Mouse (Mus musculus) cerebellum, postnatal 14 days (tissue): Measurements from ENCODE around the gene Bcar3.

Experiments
- DNase-seq, 2 experiments: peaks; one replicate each; pipeline ENCODE4 v3.0.0; 2021; ENCODE audit warnings: mixed read lengths in 2 of 2

Bcar3 gene

DNA sequence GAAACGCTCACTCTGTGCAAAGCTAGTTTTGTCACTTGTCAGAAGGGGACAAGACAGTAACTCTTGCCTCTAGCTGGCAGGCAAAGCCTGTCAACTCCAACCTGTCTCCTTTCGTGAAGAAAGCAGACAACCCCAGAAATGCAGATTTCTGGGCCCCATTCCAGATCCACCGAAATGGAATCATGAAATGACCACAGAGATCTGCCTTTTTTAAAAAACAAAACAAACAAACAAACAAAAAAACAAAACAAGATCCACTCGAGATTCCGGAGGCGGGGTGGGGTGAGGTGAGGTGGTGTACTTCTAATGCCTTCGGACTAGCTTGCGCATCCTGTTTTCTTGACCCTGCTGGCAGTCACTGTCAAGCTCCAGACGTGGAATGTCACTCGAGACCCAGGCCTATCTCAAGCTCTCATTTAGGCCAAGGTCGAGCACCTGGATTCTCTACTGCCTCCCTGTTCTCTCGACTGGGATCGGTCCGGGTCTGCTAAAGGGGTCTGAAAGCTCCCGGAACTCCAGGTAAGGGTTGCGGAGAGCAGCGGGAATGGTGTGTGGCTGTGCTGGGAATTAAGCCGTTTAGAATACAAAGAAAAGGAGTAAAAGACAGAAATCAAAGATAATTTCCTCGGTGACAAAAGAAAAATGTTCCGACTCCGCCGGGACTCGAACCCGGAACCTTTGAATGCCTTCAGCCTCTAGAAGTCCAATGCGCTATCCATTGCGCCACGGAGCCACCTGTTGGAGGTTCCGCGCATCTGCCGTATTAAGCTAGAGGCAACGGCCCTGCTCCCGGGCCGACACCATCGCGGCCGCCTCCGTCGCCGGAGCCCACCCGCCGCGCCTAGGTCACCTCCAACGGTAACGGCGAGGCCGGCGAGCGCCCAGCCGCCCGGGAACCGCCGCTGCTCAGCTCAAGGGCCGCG, 1.4 kb upstream of the Bcar3 start:
- peak; percentile 93 to 94 for DNase-seq

DNA sequence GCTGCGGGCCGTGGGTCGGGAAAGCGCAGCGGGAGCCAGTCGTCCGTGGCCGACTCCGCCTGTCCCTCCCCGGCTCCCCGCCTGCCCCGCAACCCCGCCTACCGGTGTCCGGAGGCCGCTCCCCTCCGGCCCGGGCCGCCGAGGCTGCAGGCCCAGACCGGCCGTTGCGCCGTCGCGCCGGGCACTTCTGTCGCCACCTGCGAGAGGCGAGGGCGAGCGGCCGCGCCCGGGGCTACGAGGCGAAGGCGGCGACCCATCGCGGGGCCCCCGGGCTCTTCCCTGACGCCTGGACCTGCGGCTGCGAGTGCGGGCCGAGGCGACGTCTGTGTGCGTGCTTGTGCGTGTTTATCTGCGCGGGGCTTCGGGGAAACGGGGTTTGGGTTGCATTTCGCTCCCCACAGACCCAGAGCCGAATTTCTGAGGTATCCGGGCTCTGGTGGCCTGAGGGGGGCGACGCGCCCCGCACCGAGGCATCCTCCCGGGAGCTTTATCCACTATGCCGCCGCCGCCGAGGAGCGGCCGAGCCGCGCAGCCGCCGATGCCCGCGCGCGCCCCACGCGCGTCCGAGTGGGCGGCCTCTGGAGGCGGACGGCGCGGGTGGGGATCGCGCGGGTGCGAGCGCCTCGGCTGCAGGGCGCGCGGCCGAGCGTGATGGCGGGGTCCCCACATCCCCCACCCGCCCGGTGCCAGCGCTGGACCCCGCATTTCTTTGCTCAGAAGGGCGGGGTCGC, 548 bp upstream of the Bcar3 start:
- DNase-seq, result no peak

DNA sequence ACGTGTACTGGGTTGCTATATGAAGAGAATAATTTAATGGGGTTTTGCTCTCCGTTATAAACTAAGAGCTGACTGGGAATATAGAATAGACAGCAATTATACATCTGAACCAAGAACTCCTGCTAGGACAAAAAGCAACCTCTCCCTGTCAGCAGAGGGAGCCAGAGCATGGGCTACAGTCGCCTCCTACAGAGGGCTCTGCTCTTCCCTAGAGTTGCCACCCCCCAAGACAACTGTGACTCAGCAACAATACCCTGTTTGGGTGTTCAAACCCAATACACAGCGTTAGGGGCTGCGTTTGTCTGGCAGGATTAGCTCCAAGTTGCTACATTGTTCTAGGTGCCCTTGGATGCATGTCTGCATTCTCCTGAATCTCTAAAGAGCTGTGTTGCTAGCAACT, 1.6 kb downstream of the Bcar3 start:
- peak; percentile 47 to 67 for DNase-seq

DNA sequence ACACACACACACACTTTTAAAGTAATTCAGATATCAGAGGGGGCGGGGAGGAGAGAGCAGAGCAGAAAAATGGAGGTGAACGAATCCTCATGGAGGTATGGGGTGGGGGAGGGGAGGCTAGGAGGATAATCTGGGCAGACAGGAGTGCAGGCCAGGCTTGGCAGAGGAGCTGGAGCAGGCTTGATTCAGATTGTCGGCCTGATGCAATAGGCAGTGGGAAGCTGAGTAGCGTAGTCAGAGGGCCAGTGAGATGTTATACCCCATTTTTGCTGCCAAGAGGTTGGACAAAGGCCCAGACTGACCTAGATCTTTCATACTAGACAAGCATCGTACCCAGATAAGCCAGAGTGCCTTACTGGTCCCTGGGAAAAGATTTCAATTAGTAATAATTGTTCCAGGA, 3.0 kb downstream of the Bcar3 start:
- peak; percentile 52 to 71 for DNase-seq

DNA sequence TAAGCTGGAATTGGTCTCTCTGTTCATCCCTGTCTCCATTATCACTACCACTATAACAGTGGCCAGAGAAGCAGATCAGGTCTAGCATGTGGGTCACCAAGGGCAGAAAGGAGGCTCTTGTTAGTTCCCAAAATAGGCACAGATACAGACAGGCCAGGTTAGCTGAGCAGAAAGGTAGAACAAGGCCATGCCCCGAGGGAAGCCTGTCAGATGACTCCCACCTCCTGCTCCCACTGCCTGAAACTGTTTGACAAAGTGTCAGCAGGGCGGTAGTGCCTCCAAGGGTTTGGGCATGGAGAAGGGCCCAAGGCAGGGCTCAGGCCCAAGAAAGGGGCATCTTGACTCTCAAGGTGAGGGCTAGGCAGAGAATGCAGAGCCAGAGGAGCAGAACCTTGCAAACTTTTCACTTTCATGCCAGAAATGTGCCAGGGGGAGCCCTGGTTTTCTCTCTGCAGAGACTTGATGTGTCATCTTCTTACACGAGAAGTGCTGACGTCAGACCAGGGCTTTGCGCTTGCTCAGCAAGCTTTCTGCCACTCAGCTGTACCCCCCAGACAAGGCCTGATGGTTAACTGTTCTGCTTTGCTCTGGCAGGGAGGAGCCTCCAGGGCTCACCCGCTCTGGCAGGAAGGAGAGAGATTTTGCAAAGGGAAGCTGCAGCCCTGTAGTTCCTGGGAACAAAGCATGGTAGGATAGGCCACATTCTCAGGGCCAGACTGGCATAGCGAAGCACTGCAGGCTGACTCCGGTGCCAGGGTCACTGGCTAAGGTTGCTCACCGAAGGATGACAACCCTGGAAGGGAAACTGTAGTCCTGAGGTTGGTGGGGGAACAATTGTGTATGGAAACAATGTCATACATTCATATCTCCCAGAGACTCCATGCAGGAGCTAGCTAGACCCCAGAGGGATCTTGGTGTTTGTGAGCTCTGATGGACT, 7.3 kb downstream of the Bcar3 start:
- peak; percentile 30 to 35 for DNase-seq

DNA sequence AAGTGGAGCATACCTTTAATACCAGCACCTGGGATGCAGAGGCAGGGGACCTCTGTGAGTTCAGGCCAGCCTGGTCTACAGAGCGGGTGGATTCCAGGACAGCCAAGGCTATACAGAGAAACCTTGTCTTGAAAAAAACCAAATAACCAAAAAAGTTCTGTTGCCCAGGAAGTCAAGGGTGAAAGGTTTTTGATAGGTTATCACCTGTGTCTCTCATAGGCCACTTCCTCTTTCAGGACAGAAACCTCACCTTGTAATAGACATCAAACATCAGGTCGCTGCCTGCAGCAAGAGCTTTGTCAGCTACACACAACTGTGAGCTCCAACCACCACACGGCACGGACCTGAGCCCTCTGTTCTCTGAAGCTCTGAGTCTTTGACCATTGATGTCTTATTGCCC, 10.6 kb downstream of the Bcar3 start:
- no peak for DNase-seq

DNA sequence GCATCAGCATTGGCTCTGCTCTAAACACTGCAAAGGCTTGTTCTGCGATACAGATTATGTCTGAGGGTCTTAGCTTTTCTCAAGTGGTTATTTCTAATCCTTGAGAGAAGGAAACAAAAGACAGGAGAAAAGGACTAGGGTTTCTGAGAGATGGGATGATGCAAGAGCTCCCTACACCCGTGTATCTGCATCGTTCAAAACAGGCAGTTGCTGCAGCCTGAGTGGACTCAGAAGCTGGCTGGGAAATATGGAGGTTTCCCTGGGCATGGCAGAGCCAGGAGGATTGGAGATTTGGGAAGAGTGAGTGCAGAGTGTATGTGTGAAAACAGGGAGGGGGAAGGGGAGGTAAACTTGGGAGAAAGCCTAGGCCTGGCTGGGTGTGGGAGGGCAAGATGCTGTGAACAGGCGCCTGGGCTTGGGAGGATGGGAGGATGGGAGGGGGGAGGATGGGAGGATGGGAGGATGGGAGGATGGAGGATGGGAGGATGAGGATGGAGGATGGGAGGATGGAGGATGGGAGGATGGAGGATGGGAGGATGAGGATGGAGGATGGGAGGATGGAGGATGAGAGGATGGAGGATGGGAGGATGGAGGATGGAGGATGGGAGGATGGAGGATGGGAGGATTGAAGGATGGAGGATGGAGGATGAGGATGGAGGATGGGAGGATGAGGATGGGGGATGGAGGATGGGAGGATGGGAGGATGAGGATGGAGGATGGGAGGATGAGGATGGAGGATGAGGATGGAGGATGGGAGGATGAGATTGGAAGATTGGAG, 14.1 kb downstream of the Bcar3 start:
- DNase-seq, result no peak

DNA sequence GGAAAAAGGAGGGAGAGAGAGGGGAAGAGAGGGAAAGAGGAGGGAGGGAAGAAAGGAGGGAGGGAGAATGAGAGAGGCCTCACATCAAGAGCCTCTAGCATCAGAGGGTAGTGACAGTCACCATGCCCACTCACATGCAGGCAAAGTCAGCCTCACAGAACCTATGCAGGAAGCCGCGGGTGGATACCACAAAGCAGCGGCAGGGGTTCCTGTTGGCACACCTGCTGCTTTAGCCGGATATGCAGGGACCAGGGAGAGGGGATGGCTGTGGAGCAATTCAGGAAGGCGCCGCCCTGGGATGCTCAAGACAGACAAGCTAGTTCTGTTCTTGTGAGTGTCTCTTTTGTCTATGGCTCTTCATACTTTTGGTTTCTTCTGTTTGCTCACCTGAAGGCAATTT, 15.0 kb downstream of the Bcar3 start:
- DNase-seq, result no peak

DNA sequence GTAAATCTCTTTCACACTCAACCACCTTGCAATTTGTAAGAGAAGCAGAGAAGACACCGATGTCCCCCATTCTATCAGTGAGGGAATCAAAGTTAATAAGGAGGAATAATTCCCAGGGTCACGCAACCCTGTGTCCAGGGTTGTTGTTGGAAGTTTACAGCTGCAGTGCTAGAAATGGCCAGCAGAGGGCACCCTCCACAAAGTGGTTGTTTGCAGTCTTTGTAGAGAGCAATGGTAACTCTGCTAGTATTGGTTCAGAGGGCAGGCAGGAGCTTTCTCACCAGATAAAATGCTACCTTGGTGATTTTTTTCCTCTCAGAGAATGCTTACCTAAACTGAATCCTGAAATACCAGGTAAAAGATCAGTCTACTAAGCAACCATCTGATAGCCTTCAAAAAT, 18.1 kb downstream of the Bcar3 start:
- DNase-seq, result peak; percentile 93 to 96

DNA sequence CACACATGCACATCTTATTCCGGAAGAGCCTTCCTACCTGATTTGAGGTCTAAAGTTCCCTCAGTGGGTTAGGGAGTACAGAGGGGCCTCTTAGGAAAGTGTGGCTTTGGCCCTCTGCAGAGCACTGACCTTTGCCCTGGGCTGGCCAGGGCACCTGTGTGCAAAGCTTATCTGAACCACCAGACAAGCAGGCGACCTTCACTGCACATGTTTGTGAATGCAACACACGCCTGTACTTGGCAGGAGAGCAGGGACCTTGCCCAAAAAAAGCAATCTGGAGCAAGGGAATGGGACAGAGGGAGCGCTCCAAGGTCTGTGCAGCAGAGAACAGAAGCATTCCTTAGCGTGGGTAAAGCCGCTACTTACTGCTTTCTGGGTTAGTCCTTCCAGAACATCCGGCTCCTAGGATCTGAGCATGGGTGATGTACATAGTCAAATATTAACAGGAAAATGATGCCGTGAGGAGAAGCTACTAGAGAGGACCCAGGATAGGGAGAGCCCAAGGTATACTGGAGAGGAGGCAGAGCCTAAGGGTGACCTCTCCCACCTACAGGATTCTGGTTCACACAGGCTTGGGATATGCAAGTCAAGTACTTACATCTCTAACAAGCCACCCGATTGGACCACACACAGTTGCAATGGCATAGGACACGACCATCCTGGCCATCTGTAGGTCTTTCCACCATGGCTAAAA, 19.1 kb downstream of the Bcar3 start:
- DNase-seq, result no peak

DNA sequence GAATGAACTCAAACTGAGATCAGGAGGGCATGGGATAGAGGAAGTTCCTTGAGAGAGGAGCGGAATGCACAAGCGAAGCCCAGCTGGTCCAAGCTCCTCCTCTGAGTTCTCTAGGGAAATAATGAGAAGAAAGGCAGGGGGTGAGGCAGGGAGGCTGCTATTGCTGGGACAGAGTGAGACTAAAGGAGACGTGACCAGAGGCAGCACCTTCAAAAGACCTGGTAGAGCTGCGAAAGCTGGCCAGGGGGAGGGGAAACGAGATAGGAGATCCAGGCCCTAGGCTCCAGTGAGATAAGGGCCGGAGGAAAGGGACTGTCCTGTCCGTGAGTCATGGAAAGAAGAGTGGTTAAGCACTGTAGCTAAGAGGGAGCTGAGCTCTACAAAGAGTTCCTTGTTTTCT, 20.0 kb downstream of the Bcar3 start:
- no peak for DNase-seq

DNA sequence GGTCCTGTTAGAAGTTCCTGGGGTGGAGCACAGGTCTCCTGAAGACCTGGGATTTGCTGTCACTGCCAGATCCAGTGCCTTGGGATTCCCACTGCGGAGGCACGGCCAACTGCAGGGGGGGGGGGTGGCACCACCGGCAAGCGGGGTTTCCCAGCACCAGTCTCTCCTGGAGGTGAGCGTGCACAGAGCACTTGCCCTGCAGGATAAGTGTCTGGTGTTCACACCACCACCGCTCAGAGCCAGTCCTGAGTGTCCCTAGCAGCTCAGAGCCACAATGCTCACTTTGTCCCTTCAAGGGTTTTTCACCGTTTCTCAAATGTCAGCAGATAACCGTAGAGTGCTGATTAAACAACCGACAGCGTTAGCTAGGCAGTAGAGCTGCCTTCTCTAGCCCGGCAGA, 22.7 kb downstream of the Bcar3 start:
- no peak for DNase-seq

DNA sequence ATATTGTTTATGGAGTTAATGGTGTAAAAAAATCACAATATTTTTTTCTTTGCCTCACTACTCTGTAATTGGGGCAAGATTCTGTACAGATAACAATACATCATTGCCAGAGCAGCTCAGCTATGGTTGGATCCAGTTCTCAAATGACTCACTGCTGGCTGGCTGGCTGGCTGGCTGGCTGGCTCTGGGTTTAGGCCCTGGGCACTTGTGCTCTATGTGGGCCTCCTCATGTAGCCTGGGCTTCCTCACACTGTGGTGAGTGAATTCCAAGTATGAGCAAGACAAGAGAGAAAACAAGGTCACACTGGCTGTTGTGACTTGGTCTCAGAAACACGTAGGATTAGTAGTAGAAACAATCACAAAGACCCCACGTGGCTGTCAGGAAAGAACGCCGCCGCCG, 23.4 kb downstream of the Bcar3 start:
- DNase-seq, result no peak

DNA sequence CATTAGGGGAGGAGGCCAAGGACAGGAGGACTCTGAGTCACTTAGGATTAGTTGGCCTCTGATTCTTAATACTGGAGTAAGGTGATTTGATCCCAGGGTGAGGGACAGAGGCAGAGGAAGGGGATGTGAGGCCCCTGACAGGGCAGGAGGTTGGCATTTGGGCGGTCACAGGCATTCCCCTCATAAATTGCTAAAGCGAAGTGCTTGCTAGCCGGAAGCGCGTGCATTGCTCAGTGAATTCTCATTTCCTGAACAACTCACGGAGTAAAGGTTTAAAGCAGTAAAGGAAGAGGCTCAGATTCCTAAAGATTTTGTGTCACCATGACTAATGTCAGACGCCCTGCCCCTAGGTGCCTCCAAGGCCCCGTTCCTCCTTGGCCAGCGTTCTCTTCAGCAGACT, 28.3 kb downstream of the Bcar3 start:
- no peak for DNase-seq

DNA sequence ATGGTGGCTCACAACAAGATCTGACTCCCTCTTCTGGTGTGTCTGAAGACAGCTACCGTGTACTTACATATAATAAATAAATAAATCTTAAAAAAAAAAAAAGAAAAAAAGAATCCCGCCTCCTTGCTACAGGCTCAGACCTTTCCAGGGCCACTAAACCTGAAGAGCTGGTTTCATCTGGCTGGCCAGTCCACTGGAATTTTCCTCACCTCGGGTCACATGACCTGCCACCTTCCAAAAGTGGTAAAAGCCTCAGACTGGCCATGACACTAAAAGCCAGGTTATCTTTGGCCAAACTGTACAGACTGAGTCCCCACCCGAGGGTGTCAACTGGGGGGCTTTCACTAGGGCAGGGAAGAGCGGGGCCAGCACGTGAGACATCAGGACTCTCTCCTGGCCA, 29.9 kb downstream of the Bcar3 start:
- DNase-seq, result no peak

DNA sequence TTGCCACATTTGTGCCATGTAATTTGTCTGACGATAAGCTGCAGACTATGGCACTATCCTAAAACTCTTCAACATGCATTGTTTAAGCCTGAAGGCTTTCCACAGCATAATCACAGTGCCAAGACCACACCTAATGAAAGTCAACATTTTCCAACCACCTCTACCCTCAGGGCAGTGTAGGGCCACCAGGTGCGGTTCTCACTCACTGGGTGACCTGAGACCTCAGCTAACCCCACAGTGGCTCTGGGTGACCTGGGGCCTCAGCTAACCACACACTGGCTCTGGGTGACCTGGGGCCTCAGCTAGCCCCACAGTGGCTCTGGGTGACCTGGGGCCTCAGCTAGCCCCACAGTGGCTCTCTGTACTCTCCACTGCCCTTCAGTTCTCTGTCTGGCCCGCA, 30.6 kb downstream of the Bcar3 start:
- DNase-seq, result no peak

DNA sequence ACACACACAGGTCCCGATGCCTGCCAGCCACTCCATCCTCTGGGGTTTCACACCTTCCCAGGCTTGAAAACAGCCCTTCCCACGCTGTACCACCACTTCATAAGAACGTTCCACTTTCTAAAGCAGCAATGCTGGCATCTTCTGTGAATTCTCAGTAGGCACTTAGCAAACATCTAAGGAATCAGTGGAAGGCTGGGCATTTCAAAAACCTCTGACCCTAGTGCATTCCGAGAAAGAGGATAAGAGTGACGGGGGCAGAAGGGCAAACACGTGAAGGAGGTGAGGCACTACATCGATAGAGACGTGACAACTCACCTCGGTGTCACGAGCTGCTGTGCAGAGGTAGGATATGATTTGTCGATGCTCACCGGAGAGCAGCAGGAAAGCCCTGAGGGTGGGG, 36.5 kb downstream of the Bcar3 start:
- DNase-seq, result no peak

DNA sequence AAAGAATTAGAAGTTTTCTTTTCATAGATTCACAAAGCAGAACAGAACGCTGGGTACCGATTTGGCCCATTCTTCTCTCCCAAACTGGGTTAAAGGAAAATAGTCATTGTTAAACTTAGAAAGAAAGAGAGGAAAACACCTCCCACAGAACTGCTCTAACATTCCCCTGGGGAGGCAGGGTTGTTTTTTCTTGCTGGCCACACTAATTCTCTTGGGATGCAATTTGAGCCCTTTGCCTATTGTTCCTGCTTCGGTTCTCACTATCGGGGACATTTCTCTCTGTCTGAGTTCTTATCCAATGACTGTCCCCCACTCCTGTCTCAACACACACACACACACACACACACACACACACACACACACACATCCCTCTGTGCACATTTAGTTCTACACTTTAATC, 39.6 kb downstream of the Bcar3 start:
- no peak for DNase-seq

DNA sequence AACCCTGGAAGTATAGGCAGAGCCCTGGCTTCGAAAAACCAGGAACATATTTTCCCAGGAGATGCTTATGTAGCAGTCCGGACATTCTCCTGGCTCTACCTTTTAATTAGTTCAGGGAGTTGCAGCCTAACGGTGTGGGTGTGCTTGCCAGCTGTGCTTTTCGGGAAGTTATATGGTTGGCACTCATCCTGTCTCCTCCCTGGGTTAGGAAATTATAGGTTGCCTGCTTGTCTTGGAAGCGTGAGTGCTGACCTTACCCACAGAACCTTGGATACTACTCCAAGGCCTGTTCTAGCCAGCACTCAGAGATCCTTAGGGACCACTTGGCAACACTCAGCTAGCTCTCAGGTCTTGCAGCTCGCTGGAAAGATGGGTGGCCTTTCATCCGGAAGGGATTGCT, 40.0 kb downstream of the Bcar3 start:
- DNase-seq, result no peak

DNA sequence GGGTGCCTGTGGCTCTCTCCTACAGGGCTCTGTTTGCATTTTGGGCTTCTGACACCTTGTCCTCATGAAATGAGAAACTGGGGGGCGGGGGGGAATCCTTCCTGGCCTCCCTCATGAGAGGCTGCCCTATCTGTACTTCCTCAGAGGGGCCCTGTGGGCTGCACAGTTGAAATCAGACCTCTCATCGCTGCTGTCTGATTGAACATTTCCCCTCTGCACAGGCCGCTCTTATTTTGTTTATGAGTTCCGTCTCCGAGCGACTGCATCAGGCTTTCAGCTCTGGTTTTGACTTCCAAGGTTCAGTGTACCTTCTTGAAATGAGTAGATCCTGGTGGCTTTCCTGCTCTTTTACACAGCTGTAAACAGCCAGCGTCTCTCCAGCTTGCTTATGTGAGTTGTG, 40.4 kb downstream of the Bcar3 start:
- DNase-seq, result no peak

DNA sequence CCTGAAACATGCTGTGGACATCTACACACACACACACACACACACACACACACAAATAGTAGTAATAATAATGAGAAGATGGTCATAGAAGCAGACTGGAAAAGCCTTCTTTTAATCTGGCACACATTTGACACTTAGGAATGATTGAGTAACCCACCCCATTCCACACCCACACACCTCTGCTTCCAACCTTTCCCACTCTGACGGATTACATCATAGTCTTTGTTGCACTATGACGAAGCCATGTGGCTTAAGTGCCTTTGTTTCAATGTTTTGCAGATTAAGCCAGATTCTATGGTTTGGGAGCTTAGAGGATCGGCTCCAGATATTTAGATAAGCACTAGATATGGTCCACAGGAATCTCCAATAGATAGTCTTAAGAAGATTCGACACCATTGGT, 42.1 kb downstream of the Bcar3 start:
- no peak for DNase-seq

DNA sequence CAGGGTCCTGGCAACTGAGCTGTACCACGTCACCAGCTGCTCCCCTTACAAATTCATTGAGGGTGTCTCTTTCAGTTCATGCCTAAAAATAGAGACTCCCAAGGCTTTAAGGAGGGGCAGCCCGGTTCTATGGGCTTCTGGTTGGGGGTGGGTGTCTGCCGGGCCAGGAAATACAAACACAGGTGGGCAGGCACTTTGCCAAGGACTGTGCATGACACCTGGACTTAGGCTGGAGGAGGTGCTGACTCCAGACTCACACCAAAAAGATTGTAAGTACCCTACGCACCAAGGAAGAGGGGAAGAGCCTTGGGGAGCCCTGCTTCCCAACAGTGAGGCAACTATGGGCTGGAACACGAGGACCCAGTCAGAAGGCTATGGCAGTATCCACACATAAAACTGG, 44.1 kb downstream of the Bcar3 start:
- DNase-seq, result peak; percentile 38 to 60
